Mouse (Mus musculus) thymus, adult 2 months (tissue): ENCODE data around the gene Hspe1.

Source experiments
- CTCF ChIP-seq: fragments of 200-500 bp; IDR thresholded peaks from 2 replicates; pipeline ENCODE4 v1.5.1; 2012; ENCODE audit warnings: mild to moderate bottlenecking, control low read depth, low read length, moderate library complexity, borderline replicate concordance; ENCODE audit not compliant: control insufficient read depth, poor library complexity, insufficient read depth; ENCODE audit errors: extremely low read depth
- POLR2A ChIP-seq: fragments of 200-500 bp; IDR thresholded peaks from 2 replicates; pipeline ENCODE4 v1.6.1; 2012; ENCODE audit warnings: mild to moderate bottlenecking, low read length, control low read depth, moderate library complexity; ENCODE audit not compliant: control insufficient read depth, poor library complexity, insufficient read depth; ENCODE audit errors: extremely low read depth

- TF ChIP-seq CTCF (no peak), POLR2A (no peak)
Measured at GRCm38 (mm10) chr1:55076849-55077516, 10.9 kb upstream of the Hspe1 start.
